Mouse (Mus musculus) heart, adult 9 months (tissue): ENCODE data around the gene Aco2.
A peak's percentile ranks its signal among the peaks of the same experiment; 100 is the strongest.

Experiments used
- DNase-seq, 2 experiments: peaks; one replicate each; pipeline ENCODE4 v3.0.0; 2022; ENCODE audit warnings: low spot score in 2 of 2

Aco2 gene

GRCm38 (mm10) chr15:81872262-81873136, at the start of gene Aco2:
Gene Aco2, plus strand, starts transcription at chr15:81872309.
- DNase-seq = peak; percentile 98 to 99

- DNase-seq = no peak
Observed at GRCm38 (mm10) chr15:81822631-81823030, 49.5 kb upstream of the Aco2 start.

- DNase-seq = no peak
Observed at GRCm38 (mm10) chr15:81824832-81825231, 47.3 kb upstream of the Aco2 start.

GRCm38 (mm10) chr15:81828426-81829207, 43.5 kb upstream of the Aco2 start:
- DNase-seq = no peak

GRCm38 (mm10) chr15:81829208-81829580, 42.9 kb upstream of the Aco2 start:
- no peak for DNase-seq

GRCm38 (mm10) chr15:81830530-81830929, 41.6 kb upstream of the Aco2 start:
- DNase-seq = no peak

- DNase-seq = peak; percentile 88 to 92
Observed at GRCm38 (mm10) chr15:81831136-81831825, 40.8 kb upstream of the Aco2 start.

DNA sequence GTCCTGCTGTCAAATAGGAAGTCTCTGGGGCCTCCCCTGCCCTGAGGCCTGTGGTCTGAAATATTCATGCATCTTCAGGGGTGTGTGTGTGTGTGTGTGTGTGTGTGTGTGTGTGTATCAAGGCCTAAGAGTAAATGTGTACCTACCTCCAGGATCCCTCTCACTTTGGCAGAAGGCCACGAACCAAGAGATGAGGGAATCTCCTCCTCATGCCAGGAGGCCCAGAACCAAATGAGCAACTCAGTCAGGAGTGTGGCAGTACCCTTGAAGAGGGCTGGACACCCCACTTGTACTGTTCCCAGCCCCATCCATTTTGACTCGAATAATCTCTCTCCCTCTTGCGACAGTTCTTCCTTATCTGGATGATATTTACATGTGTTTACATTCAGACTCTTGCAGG, 39.9 kb upstream of the Aco2 start:
- no peak for DNase-seq

- no peak for DNase-seq
Observed at GRCm38 (mm10) chr15:81833481-81833880, 38.6 kb upstream of the Aco2 start.

GRCm38 (mm10) chr15:81834171-81834841, 37.8 kb upstream of the Aco2 start:
- peak; percentile 77 to 83 for DNase-seq

DNA sequence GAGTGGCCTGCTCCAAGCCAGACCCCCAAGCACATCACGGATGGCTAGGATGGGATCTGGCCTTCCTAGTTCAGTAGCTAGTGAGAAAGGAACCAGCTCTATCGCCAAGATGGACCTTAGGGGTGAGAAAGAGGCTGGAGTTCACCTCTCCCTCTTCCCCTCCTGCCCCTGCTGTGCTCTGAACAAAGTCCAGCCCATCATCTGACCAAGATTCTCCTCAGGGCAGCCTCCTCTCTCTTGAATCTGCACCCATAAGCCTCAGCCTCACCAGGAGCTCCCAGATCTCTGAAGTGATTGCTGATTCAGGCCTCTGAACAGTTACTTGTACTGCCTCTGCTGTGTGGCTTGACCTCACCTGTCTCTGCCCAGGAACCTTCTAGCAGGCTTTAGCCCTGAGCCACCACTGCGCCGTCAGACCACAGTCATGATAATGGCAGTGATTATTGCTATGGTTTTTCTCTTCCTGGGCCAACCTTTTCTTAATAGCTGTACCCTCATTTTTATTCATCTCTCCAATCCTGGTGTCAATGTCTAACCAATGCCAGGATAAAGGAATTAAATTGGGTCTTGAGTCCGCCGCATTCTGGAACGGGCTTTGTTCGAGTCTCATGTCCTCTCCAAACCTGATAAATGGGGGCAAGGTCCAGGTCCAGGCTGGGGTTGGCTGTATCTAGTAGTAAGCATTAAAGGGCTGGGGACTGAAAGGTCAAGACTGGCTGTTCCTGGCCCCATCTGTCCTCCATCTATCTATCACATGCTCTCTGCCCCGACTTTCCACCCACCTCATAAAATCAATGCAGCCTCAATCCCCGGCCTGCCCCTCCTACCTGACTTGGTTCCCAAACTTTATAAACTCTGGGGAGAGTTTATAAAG, 36.9 kb upstream of the Aco2 start:
- no peak for DNase-seq

GRCm38 (mm10) chr15:81836124-81836821, 35.8 kb upstream of the Aco2 start:
- peak; percentile 96 to 98 for DNase-seq

- DNase-seq = no peak
Observed at GRCm38 (mm10) chr15:81836966-81837920, 34.9 kb upstream of the Aco2 start.

DNA sequence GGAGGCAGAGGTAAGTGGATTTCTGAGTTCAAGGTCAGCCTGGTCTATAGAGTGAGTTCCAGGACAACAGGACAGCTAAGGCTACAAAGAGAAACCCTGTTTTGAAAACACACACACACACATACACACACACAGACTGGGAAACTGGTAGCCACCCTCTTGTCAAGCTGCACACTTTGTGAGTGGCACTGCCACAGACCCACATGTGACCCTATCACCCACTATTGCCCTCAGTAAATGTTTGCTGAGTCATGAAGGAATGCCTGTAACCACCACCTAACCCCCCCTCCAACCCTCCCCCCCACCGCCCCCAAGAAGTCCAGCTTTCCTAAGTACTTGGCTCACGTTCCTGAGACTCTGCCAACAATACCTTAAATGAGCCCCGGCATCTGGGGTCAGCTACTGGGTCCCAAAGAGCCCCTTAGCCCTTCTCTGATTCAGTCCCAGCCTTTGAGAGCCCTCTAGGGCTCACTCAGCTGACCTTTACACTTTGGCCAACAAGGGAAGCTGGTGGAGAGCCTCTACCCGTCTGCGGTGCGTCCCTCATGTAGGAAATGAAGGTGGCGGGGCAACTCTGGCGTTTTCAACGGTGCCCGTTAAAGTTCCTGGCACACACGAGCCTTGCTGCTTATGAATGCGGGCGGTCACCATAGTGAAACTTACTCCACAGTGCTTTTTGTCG, 33.4 kb upstream of the Aco2 start:
- peak in 1 of 2 experiments; percentile 54 for DNase-seq

DNA sequence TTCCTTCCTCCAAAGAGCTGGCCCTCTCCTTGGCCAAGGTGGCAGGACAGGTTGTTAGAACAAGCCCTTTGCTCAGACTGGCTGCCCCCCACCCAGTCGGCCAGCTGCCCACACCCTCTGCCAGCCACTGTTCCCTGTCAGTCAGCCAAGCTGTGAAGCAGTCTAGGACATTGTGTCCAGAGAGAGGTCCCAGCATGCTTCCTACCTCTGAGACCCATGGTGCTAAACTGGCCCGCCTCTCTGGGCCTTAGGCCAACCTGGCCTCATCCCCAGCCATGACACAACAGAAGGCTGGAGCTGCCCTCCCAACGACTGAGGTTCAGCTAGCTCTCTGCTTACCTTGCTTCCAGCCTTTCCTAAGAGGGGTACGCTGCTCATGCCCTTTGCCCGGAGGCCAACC, 32.5 kb upstream of the Aco2 start:
- peak; percentile 95 for DNase-seq

DNA sequence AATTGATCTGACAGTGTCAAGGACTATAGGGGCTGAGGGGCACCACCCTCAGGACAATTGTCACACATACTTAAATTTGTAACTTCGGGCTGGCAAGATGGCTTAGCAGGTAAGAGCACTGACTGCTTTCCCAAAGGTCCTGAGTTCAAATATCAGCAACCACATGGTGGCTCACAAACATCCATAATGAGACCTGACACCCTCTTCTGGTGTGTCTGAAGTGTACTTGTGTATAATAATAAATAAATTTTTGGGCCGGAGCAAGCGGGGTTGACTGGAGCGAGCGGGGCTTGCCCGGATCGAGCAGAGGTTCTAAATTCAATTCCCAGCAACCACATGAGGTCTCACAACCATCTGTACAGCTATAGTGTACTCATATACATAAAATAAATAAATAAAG, 31.8 kb upstream of the Aco2 start:
- DNase-seq = no peak

GRCm38 (mm10) chr15:81842275-81842674, 29.8 kb upstream of the Aco2 start:
- DNase-seq = no peak

GRCm38 (mm10) chr15:81845033-81845625, 27.0 kb upstream of the Aco2 start:
- no peak for DNase-seq
